Mouse (Mus musculus): Measurements from ENCODE around the gene Kif14. TPM values are rescaled to one million over a fixed set of nuclear protein-coding genes. Genes with fewer than 3 reads are reported as not detected.
"Not testable (repeated sequence)": the region's sequence is repeated elsewhere in the genome, so short reads cannot be mapped to it uniquely, and the experiment has no call there.

Gene Kif14
- total and polyA plus RNA-seq, 2 experiments from 2014 or later: 0.56 to 1.3 TPM

DNA sequence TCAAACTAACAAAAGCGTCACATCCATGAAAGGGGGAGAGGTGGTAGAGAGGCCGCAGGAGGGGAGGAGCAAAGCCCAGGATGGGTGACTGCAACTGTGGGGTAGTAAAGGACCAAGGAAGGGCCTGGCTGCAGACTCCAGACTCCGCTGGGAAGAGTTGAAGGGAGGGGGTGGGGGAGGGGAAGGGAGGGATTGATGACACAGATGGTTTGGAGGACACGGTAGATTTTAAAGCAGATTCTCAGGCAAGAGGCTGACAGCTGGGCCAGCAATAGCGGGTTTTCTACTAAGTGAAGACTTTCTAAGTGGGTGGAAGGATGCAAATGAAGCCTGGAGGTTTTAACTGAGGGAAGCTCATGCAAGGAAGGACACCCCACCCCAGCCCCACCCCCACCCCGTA, 4.3 kb downstream of the Kif14 start:
- peaks cover 6% of the 10 kb centered on the region; the same call in 1 of the 2 replicates for H3K4me1 ChIP-seq (ENCODE audit: insufficient read depth)
- H3K4me3 ChIP-seq (ENCODE audit: low read depth, low read length): no peak overlapping the region
- no peak overlapping the region for H3K9ac ChIP-seq
- no peaks in the 10 kb centered on the region for H3K36me3 ChIP-seq (ENCODE audit: insufficient read depth)
- no peak overlapping the region for H3K27ac ChIP-seq (ENCODE audit: low read depth, low read length)
- WGBS: 19% methylated on average over 6 of the region's 6 CpGs
- H3K27me3 ChIP-seq (ENCODE audit: insufficient read depth, low read length): no peaks in the 10 kb centered on the region
- ATAC-seq: no peak
- no peaks in the 10 kb centered on the region for H3K9me3 ChIP-seq (ENCODE audit: low read length)
- no peak overlapping the region for H3K4me2 ChIP-seq (ENCODE audit: low read depth)
- TF ChIP-seq CTCF (IDR thresholded peaks at IDR 0.05; ENCODE audit: low read depth): no peak
- peak; percentile 11 for DNase-seq

GRCm38 (mm10) chr1:136491681-136492080, 25.5 kb downstream of the Kif14 start:
- Histone ChIP-seq H3K4me1 (ENCODE audit: insufficient read depth) (no peaks in the 10 kb centered on the region), H3K36me3 (ENCODE audit: insufficient read depth) (no peaks in the 10 kb centered on the region), H3K27me3 (ENCODE audit: insufficient read depth, low read length) (no peaks in the 10 kb centered on the region), H3K9ac (no peak overlapping the region), H3K9me3 (ENCODE audit: low read length) (no peaks in the 10 kb centered on the region), H3K27ac (ENCODE audit: low read depth, low read length) (no peak overlapping the region), H3K4me2 (ENCODE audit: low read depth) (no peak overlapping the region), H3K4me3 (ENCODE audit: low read depth, low read length) (no peak overlapping the region)
- TF ChIP-seq CTCF (IDR thresholded peaks at IDR 0.05; ENCODE audit: low read depth): no peak
- ATAC-seq (no peak), DNase-seq (no peak)
- 85% methylated on average over 5 of the region's 5 CpGs for WGBS

DNA sequence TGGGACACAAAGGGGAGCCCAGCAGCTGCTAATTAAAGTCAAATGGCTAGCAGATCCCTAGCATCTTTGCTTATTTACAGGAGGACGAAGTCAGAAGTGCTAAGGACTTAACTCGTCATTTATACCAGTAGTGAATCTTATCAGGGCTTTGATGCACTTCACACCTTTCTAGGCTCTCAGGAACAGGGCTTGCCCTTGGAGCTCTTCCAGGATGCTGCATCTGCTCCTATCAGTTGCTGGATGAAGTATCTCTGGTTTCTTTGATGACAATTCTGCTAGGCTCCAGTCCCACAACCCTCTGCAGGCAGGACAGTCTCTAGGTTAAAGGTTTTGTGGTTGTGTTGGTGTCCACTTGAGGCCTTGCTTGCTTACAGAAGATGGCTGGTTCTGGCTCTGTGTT, 26.1 kb downstream of the Kif14 start:
- H3K36me3 ChIP-seq (ENCODE audit: insufficient read depth): no peaks in the 10 kb centered on the region
- no peaks in the 10 kb centered on the region for H3K9me3 ChIP-seq (ENCODE audit: low read length)
- no peak for ATAC-seq
- no peaks in the 10 kb centered on the region for H3K27me3 ChIP-seq (ENCODE audit: insufficient read depth, low read length)
- no peak for TF ChIP-seq CTCF (IDR thresholded peaks at IDR 0.05; ENCODE audit: low read depth)
- no peak overlapping the region for H3K4me3 ChIP-seq (ENCODE audit: low read depth, low read length)
- no peak for DNase-seq
- no peak overlapping the region for H3K4me2 ChIP-seq (ENCODE audit: low read depth)
- WGBS: 70% methylated on average over 2 of the region's 2 CpGs
- H3K9ac ChIP-seq: no peak overlapping the region
- H3K27ac ChIP-seq (ENCODE audit: low read depth, low read length): no peak overlapping the region
- H3K4me1 ChIP-seq (ENCODE audit: insufficient read depth): no peaks in the 10 kb centered on the region

- no peaks in the 10 kb centered on the region for H3K36me3 ChIP-seq (ENCODE audit: insufficient read depth)
Observed at GRCm38 (mm10) chr1:136499317-136499716, 33.2 kb downstream of the Kif14 start.

DNA sequence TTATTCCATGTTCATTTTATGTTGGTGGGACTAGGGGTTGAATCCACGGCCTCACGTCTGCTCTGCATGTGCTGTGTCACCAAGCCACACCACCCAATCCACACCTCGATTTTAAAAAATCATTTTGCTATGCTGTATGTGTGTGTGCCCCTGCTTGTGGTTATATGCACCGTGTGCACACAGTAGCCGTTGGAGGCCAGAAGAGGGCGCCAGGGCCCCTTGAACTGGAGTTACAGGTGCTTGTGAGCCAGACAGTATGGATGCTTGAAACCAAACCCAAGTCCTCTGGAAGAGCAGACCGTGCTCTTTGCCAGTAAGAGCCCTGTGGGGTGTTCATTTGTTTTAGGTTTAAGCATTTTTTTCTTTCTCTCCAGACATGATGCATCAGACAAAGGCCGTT, 36.8 kb downstream of the Kif14 start:
- H3K27ac ChIP-seq (ENCODE audit: low read depth, low read length): no peak overlapping the region
- H3K27me3 ChIP-seq (ENCODE audit: insufficient read depth, low read length): no peaks in the 10 kb centered on the region
- no peak for TF ChIP-seq CTCF (IDR thresholded peaks at IDR 0.05; ENCODE audit: low read depth)
- 96% methylated on average over 8 of the region's 8 CpGs for WGBS
- H3K4me3 ChIP-seq (ENCODE audit: low read depth, low read length): no peak overlapping the region
- ATAC-seq: no peak
- H3K4me2 ChIP-seq (ENCODE audit: low read depth): no peak overlapping the region
- no peaks in the 10 kb centered on the region for H3K9me3 ChIP-seq (ENCODE audit: low read length)
- H3K36me3 ChIP-seq (ENCODE audit: insufficient read depth): no peaks in the 10 kb centered on the region
- DNase-seq: no peak
- no peak overlapping the region for H3K9ac ChIP-seq
- H3K4me1 ChIP-seq (ENCODE audit: insufficient read depth): no peaks in the 10 kb centered on the region

More at GRCm38 (mm10) chr1:136499317-136499716, 33.2 kb downstream of the Kif14 start:
- no peaks in the 10 kb centered on the region for H3K4me1 ChIP-seq (ENCODE audit: insufficient read depth)
- no peaks in the 10 kb centered on the region for H3K27me3 ChIP-seq (ENCODE audit: insufficient read depth, low read length)
- no peaks in the 10 kb centered on the region for H3K9me3 ChIP-seq (ENCODE audit: low read length)
- no peak overlapping the region for H3K27ac ChIP-seq (ENCODE audit: low read depth, low read length)
- no peak overlapping the region for H3K9ac ChIP-seq
- no peak overlapping the region for H3K4me3 ChIP-seq (ENCODE audit: low read depth, low read length)
- no peak overlapping the region for H3K4me2 ChIP-seq (ENCODE audit: low read depth)
- 87% methylated on average over 13 of the region's 13 CpGs for WGBS
- DNase-seq: peak; percentile 7
- no peak for ATAC-seq
- no peak for TF ChIP-seq CTCF (IDR thresholded peaks at IDR 0.05; ENCODE audit: low read depth)

DNA sequence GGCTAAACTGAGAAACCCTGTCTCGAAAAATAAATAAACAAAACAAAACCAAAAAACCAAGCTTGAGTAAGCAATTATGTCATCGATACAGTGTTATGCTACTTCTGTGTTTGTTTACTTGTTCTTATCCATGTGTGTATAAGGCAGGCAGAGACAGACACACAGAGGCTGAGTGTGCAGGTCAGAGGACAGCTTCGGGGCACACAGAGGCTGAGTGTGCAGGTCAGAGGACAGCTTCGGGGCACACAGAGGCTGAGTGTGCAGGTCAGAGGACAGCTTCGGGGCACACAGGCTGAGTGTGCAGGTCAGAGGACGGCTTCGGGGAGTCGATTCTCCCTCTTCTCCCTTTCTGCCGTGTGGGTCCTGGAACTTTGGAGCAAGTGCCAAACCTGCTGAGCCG, 40.1 kb downstream of the Kif14 start:
- not testable (repeated sequence) for DNase-seq; H3K4me2 ChIP-seq (ENCODE audit: low read depth); H3K9ac ChIP-seq; H3K27me3 ChIP-seq (ENCODE audit: insufficient read depth, low read length); H3K4me3 ChIP-seq (ENCODE audit: low read depth, low read length); H3K4me1 ChIP-seq (ENCODE audit: insufficient read depth); ATAC-seq; H3K9me3 ChIP-seq (ENCODE audit: low read length); H3K36me3 ChIP-seq (ENCODE audit: insufficient read depth); H3K27ac ChIP-seq (ENCODE audit: low read depth, low read length)
- 89% methylated on average over 10 of the region's 10 CpGs for WGBS

GRCm38 (mm10) chr1:136512317-136512716, 46.2 kb downstream of the Kif14 start:
- TF ChIP-seq CTCF (IDR thresholded peaks at IDR 0.05; ENCODE audit: low read depth): no peak
- Histone ChIP-seq H3K27ac (ENCODE audit: low read depth, low read length) (no peak overlapping the region), H3K4me2 (ENCODE audit: low read depth) (no peak overlapping the region), H3K9ac (no peak overlapping the region), H3K4me3 (ENCODE audit: low read depth, low read length) (no peak overlapping the region), H3K4me1 (ENCODE audit: insufficient read depth) (no peaks in the 10 kb centered on the region), H3K27me3 (ENCODE audit: insufficient read depth, low read length) (no peaks in the 10 kb centered on the region), H3K36me3 (ENCODE audit: insufficient read depth) (no peaks in the 10 kb centered on the region), H3K9me3 (ENCODE audit: low read length) (no peaks in the 10 kb centered on the region)
- 80% methylated on average over 6 of the region's 6 CpGs for WGBS
- DNase-seq (no peak), ATAC-seq (no peak)

DNA sequence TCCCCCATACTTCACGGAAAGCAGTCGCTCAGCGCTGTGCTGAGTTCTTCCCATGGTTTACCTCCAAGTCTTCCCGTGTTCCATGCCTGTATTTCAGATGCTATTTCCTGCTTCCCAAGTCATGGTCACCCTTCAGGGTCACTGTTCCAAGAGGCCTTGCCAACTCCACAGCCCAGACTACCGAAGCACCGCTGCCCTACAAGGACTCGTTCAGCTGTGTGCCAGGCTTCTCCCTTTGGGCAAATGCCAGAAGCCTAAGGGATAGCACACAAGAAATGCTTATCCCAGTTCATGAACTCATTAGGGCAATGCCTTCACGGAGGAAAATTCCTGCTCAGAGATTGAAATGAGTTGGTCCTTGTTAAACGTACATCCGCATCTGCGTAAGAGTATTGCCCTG, 47.0 kb downstream of the Kif14 start:
- H3K4me1 ChIP-seq (ENCODE audit: insufficient read depth): no peaks in the 10 kb centered on the region
- no peak for TF ChIP-seq CTCF (IDR thresholded peaks at IDR 0.05; ENCODE audit: low read depth)
- no peaks in the 10 kb centered on the region for H3K9me3 ChIP-seq (ENCODE audit: low read length)
- H3K4me3 ChIP-seq (ENCODE audit: low read depth, low read length): no peak overlapping the region
- H3K36me3 ChIP-seq (ENCODE audit: insufficient read depth): no peaks in the 10 kb centered on the region
- H3K4me2 ChIP-seq (ENCODE audit: low read depth): no peak overlapping the region
- 79% methylated on average over 11 of the region's 11 CpGs for WGBS
- DNase-seq (peak; percentile 13), ATAC-seq (no peak; the same call in 1 of the 2 replicates)
- no peaks in the 10 kb centered on the region for H3K27me3 ChIP-seq (ENCODE audit: insufficient read depth, low read length)
- no peak overlapping the region for H3K27ac ChIP-seq (ENCODE audit: low read depth, low read length)
- no peak overlapping the region for H3K9ac ChIP-seq
